Mouse (Mus musculus): ENCODE measurements around the gene Snx21.

DNA sequence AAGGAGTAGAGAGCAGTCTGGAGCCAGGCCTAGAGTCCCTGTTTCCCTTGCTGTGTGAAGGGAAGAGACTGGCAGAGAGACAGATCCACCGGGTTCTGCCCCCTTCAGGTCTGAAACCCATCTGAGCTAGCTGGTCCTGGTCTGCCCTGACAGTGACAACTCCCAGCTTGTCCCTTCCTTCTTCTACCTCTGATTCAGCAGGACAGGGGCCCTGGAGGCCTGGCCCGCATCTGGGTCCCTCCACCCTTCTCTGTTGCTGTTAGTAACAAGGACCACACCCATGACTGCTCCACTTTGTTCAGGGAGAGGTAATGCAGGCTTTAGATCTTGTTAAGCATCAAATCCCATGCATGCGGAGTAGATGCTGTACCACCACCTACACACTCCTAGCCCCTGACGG is 2.8 kb downstream of the Snx21 start:
- TF ChIP-seq HCFC1 (IDR thresholded peaks at IDR 0.05; ENCODE audit: borderline replicate concordance, insufficient read depth, low read length): no peak
- TF ChIP-seq ZNF384 (IDR thresholded peaks at IDR 0.05; ENCODE audit: low read depth, low read length): no peak
